Mouse (Mus musculus) intestine, embryonic 15.5 days (tissue): ENCODE results near the gene Camk2b. TPM values are rescaled to one million over a fixed set of nuclear protein-coding genes. Genes with fewer than 3 reads are reported as not detected.

Experiments
- polyA plus RNA-seq: library from polyadenylated mRNA; unstranded; fragments of >200 nt; fragmentation: Nextera tagmentation; extraction: Ambion mirVana; gene quantifications from 2 replicates; pipeline ENCODE4 v1.2.1, GENCODE M21; 2015

Gene Camk2b
- polyA plus RNA-seq, 1 experiment from 2014 or later: 5.3 TPM

Other genes with a start within 250 kb of the Camk2b start
- 11.4 TPM in 2 replicates for gene Polm, start 228.3 kb downstream of the Camk2b start, polyA plus RNA-seq
- 36.4 and 38.4 TPM in 2 replicates for gene Aebp1, start 204.4 kb downstream of the Camk2b start, polyA plus RNA-seq
- gene Pold2, start 188.1 kb downstream of the Camk2b start, polyA plus RNA-seq: 137 TPM in 2 replicates
- 68.3 and 73.5 TPM in 2 replicates for gene Myl7, start 167.6 kb downstream of the Camk2b start, polyA plus RNA-seq
- gene Gck, start 116.3 kb downstream of the Camk2b start, polyA plus RNA-seq: 2.8 and 3.1 TPM in 2 replicates
- gene Ykt6, start 110.7 kb downstream of the Camk2b start, polyA plus RNA-seq: 48.7 and 51.8 TPM in 2 replicates
- gene A730071L15Rik, start 133.7 kb upstream of the Camk2b start, polyA plus RNA-seq: 0.38 and 0.44 TPM in 2 replicates
- 34.7 and 36.6 TPM in 2 replicates for gene Nudcd3, start 134.1 kb upstream of the Camk2b start, polyA plus RNA-seq
- 10.3 and 13.8 TPM in 2 replicates for gene Npc1l1, start 163.8 kb upstream of the Camk2b start, polyA plus RNA-seq
- gene Ddx56, start 201.4 kb upstream of the Camk2b start, polyA plus RNA-seq: 100 and 106 TPM in 2 replicates
- 129 and 137 TPM in 2 replicates for gene Tmed4, start 208.5 kb upstream of the Camk2b start, polyA plus RNA-seq
- 134 and 144 TPM in 2 replicates for gene Ogdh, start 225.3 kb upstream of the Camk2b start, polyA plus RNA-seq